8 mouse cellular contexts compared by ENCODE assay signal in the genomic region with DNA sequence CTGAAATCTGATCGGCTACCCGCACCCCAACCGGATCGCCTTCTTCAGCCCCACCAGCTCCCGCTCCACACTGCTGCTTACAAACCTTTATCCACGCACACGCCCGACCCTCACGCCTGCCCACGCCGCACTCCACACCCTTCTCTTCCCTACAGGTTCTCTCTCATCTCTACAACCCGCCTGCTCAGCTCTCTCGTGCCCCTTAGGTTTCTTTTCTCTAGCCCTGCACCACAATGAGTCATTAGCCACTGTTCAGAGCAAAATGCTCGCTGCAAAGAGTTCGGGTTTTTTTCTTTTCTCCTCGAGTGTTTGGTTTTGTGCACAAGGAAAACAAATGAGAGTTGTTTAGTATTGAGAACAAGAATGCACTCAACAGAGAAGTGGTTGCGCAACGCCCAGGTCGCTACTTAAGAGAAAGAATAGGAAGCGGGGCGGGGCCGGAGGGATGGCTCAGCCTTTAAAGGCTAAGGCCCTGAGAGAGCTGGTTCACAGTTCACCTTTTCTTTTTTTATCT. TPM values are rescaled to one million over a fixed set of nuclear protein-coding genes. Genes with fewer than 3 reads are reported as not detected.
DNase-seq lines count a peak whose midpoint lies in the region; ATAC-seq and TF ChIP-seq lines count a peak whose summit lies in the region.

No protein-coding gene starts in this region.

- under 1% methylated on average over 22 of the region's 22 CpGs for WGBS in embryonic facial prominence, embryonic 14.5 days
- under 1% methylated on average over 22 of the region's 22 CpGs for WGBS in heart, embryonic 16.5 days
- WGBS in macrophage (ENCODE audit: missing documents), result under 1% methylated on average over 22 of the region's 22 CpGs

- H3K79me2 ChIP-seq in macrophage (ENCODE audit: inconsistent target), result no peaks in the 10 kb centered on the region

- in situ Hi-C loops in Patski (cut with MboI; ENCODE audit: low pct_unique_long_range_greater_than_20kb), result loop anchor here (5.0 to 25.0 kb wide), 4 partner anchors 41 to 694 kb away; partner anchors contain the start of genes Clec2d and Gabarapl1

- no peak for TF ChIP-seq CTCF in Patski (IDR thresholded peaks at IDR 0.05)

- peak overlapping the region; percentile 62 for H3K4me2 ChIP-seq in embryonic facial prominence, embryonic 14.5 days (ENCODE audit: low read depth, low read length)
- H3K4me2 ChIP-seq in heart, embryonic 16.5 days (ENCODE audit: low read depth, low read length), result peak overlapping the region; percentile 58

- H3K4me1 ChIP-seq in embryonic facial prominence, embryonic 14.5 days (ENCODE audit: control insufficient read depth, insufficient read depth, low read length), result peaks cover 6% of the 10 kb centered on the region; the same call in 1 of the 2 replicates
- peaks cover 11% of the 10 kb centered on the region for H3K4me1 ChIP-seq in heart, embryonic 16.5 days (ENCODE audit: control insufficient read depth, insufficient read depth, low read length)

- peak; percentile 17 for ATAC-seq in Patski
- ATAC-seq in embryonic facial prominence, embryonic 14.5 days (ENCODE audit: low read depth), result peak; percentile 38
- peak; percentile 15 for ATAC-seq in heart, embryonic 16.5 days (replicated peaks; ENCODE audit: extremely low read depth, insufficient read depth, low FRiP score)

- peak overlapping the region; percentile 97 for H3K27ac ChIP-seq in embryonic facial prominence, embryonic 14.5 days (replicated peaks; ENCODE audit: low read depth, low read length)
- peak overlapping the region; percentile 95 for H3K27ac ChIP-seq in heart, embryonic 16.5 days (ENCODE audit: low read length)
- peak overlapping the region; percentile 91 for H3K27ac ChIP-seq in macrophage

- peak; percentile 82 for DNase-seq in CD4-positive, CD25-positive, alpha-beta regulatory T cell, adult 2 months (ENCODE audit: low read depth, low spot score)
- DNase-seq in Patski (ENCODE audit: low read depth, low spot score), result no peak
- peak; percentile 91 for DNase-seq in embryonic facial prominence, embryonic 14.5 days (ENCODE audit: low spot score)
- DNase-seq in kidney, postnatal 14 days, result peak; percentile 80
- DNase-seq in right cerebral cortex, postnatal 25 days, result peak; percentile 44
- no peak for DNase-seq in frontal cortex, postnatal 14 days (ENCODE audit: low spot score in 2 of 2)

- H3K9ac ChIP-seq in embryonic facial prominence, embryonic 14.5 days (ENCODE audit: low read depth, low read length), result peak overlapping the region; percentile 83
- H3K9ac ChIP-seq in heart, embryonic 16.5 days (ENCODE audit: low read length), result peak overlapping the region; percentile 90

- peak overlapping the region; percentile 78 for H3K4me3 ChIP-seq in embryonic facial prominence, embryonic 14.5 days (ENCODE audit: low read depth, low read length)
- H3K4me3 ChIP-seq in heart, embryonic 16.5 days (ENCODE audit: low read length), result peak overlapping the region; percentile 76
- peak overlapping the region; percentile 75 for H3K4me3 ChIP-seq in macrophage (ENCODE audit: inconsistent target)

- no peaks in the 10 kb centered on the region for H3K27me3 ChIP-seq in Patski
- no peaks in the 10 kb centered on the region for H3K27me3 ChIP-seq in embryonic facial prominence, embryonic 14.5 days (replicated peaks; ENCODE audit: control insufficient read depth, insufficient read depth, low read length)
- H3K27me3 ChIP-seq in heart, embryonic 16.5 days (ENCODE audit: control insufficient read depth, insufficient read depth, low read length), result no peaks in the 10 kb centered on the region

- POLR2A ChIA-PET in Patski (lab: Charles Lee), result interaction anchor here (0.6 kb wide), 2 partner anchors 31 to 61 kb away, joined by 3 read pairs; no protein-coding TSS in a partner anchor

- CTCF ChIA-PET in Patski (lab: Charles Lee), result interaction anchor here (0.6 to 1.4 kb wide), 3 partner anchors 37 to 410 kb away, joined by 3 to 4 read pairs (median 3); no protein-coding TSS in a partner anchor

- H3K9me3 ChIP-seq in embryonic facial prominence, embryonic 14.5 days (ENCODE audit: control insufficient read depth, low read length), result no peaks in the 10 kb centered on the region
- no peaks in the 10 kb centered on the region for H3K9me3 ChIP-seq in heart, embryonic 16.5 days (replicated peaks; ENCODE audit: control insufficient read depth, low read length)

- no peaks in the 10 kb centered on the region for H3K36me3 ChIP-seq in embryonic facial prominence, embryonic 14.5 days (ENCODE audit: control insufficient read depth, insufficient read depth, low read length)
- H3K36me3 ChIP-seq in heart, embryonic 16.5 days (ENCODE audit: control insufficient read depth, insufficient read depth), result no peaks in the 10 kb centered on the region
- no peaks in the 10 kb centered on the region for H3K36me3 ChIP-seq in macrophage (ENCODE audit: inconsistent target)

RNA-seq across cellular contexts. Expression of gene Klrb1b, which starts 17.4 kb away (rescaled TPM):
- polyA plus RNA-seq in Patski (2021), result not detected
- polyA plus RNA-seq in embryonic facial prominence, embryonic 14.5 days (2014; fragmentation: Nextera tagmentation; extraction: Ambion mirVana), result 0.39 TPM in 1 of 2 replicates, not detected in the other
- 0.17 and 0.49 TPM in 2 replicates for polyA plus RNA-seq in heart, embryonic 16.5 days (2015; fragmentation: Nextera tagmentation; extraction: Ambion mirVana)
- not detected for total RNA-seq in macrophage (2018; cell fraction: chromatin; rRNA removed)
- under 1 TPM in 3 of 26 experiments, not detected in 23; 0.05 to 0.19 (median 0.05) TPM for total RNA-seq in macrophage (2018; cell fraction: cytosol; rRNA removed)
- total RNA-seq in macrophage (2018; cell fraction: nucleus; rRNA removed), result not detected
- 0.24 TPM in 1 of 3 replicates, not detected in the others for polyA plus RNA-seq in macrophage (2018)

RNA-seq across cellular contexts. Expression of gene Gm44511, which starts 17.4 kb away (rescaled TPM):
- polyA plus RNA-seq in Patski (2021), result not detected
- 0.42 TPM in 1 of 2 replicates, not detected in the other for polyA plus RNA-seq in embryonic facial prominence, embryonic 14.5 days (2014; fragmentation: Nextera tagmentation; extraction: Ambion mirVana)
- 0.26 TPM in 1 of 2 replicates, not detected in the other for polyA plus RNA-seq in heart, embryonic 16.5 days (2015; fragmentation: Nextera tagmentation; extraction: Ambion mirVana)
- not detected for total RNA-seq in macrophage (2018; cell fraction: chromatin; rRNA removed)
- total RNA-seq in macrophage (2018; cell fraction: cytosol; rRNA removed), result not detected
- total RNA-seq in macrophage (2018; cell fraction: nucleus; rRNA removed), result 1 to 10 TPM in 1 of 26 experiments, not detected in 25; 1.8 TPM
- not detected in 3 replicates for polyA plus RNA-seq in macrophage (2018)

RNA-seq across cellular contexts. Expression of gene Clec2i, which starts 43.9 kb away (rescaled TPM):
- not detected for polyA plus RNA-seq in Patski (2021)
- not detected in 2 replicates for polyA plus RNA-seq in embryonic facial prominence, embryonic 14.5 days (2014; fragmentation: Nextera tagmentation; extraction: Ambion mirVana)
- polyA plus RNA-seq in heart, embryonic 16.5 days (2015; fragmentation: Nextera tagmentation; extraction: Ambion mirVana), result 0.29 and 1.2 TPM in 2 replicates
- total RNA-seq in macrophage (2018; cell fraction: chromatin; rRNA removed), result 1 to 10 TPM in 22 of 26 experiments, under 1 TPM in 4; 0.40 to 9.4 (median 3.6) TPM
- 1 to 10 TPM; 1.3 to 8.4 (median 5.8) TPM for total RNA-seq in macrophage (2018; cell fraction: cytosol; rRNA removed)
- 10 to 100 TPM in 9 of 26 experiments, 1 to 10 TPM in 16, under 1 TPM in 1; 0.79 to 19.6 (median 7.8) TPM for total RNA-seq in macrophage (2018; cell fraction: nucleus; rRNA removed)
- polyA plus RNA-seq in macrophage (2018), result 4.1 to 7.2 TPM (median 5.9 TPM) in 3 replicates

RNA-seq across cellular contexts. Expression of gene BC035044, which starts 47.4 kb away (rescaled TPM):
- polyA plus RNA-seq in Patski (2021) (not detected), macrophage (2018) (0.64 to 4.3 TPM (median 0.99 TPM) in 3 replicates)
- polyA plus RNA-seq in embryonic facial prominence, embryonic 14.5 days (2014; fragmentation: Nextera tagmentation; extraction: Ambion mirVana), result 0.56 and 1.1 TPM in 2 replicates
- polyA plus RNA-seq in heart, embryonic 16.5 days (2015; fragmentation: Nextera tagmentation; extraction: Ambion mirVana), result 1.7 and 5.3 TPM in 2 replicates
- total RNA-seq in macrophage (2018; cell fraction: chromatin; rRNA removed), result 10 to 100 TPM in 1 of 26 experiments, 1 to 10 TPM in 13, under 1 TPM in 6, not detected in 6; 0.52 to 10.2 (median 1.8) TPM
- total RNA-seq in macrophage (2018; cell fraction: cytosol; rRNA removed), result 1 to 10 TPM in 16 of 26 experiments, under 1 TPM in 10; 0.56 to 3.7 (median 1.2) TPM
- 1 to 10 TPM in 20 of 26 experiments, under 1 TPM in 4, not detected in 2; 0.40 to 7.4 (median 2.0) TPM for total RNA-seq in macrophage (2018; cell fraction: nucleus; rRNA removed)

RNA-seq across cellular contexts. Expression of gene Klrb1c, which starts 54.5 kb away (rescaled TPM):
- not detected for polyA plus RNA-seq in Patski (2021)
- 0.14 TPM in 1 of 2 replicates, not detected in the other for polyA plus RNA-seq in embryonic facial prominence, embryonic 14.5 days (2014; fragmentation: Nextera tagmentation; extraction: Ambion mirVana)
- polyA plus RNA-seq in heart, embryonic 16.5 days (2015; fragmentation: Nextera tagmentation; extraction: Ambion mirVana), result 0.16 and 0.39 TPM in 2 replicates
- total RNA-seq in macrophage (2018; cell fraction: chromatin; rRNA removed), result not detected
- not detected for total RNA-seq in macrophage (2018; cell fraction: cytosol; rRNA removed)
- total RNA-seq in macrophage (2018; cell fraction: nucleus; rRNA removed), result not detected
- polyA plus RNA-seq in macrophage (2018), result 0.22 TPM in 1 of 3 replicates, not detected in the others

Comparison
In these comparisons a context has a peak if more than half of its experiments do, and no peak if none do; other contexts are left out.
1. DNase-seq: peak in CD4-positive, CD25-positive, alpha-beta regulatory T cell, adult 2 months (single experiment), embryonic facial prominence, embryonic 14.5 days (single experiment), kidney, postnatal 14 days (single experiment) and right cerebral cortex, postnatal 25 days (single experiment); none in Patski (single experiment) and frontal cortex, postnatal 14 days (0 of 2).
2. Peak in every context shown above with its lines, with median percentiles within 50 percentile points of each other: ATAC-seq, H3K27ac ChIP-seq and H3K4me3 ChIP-seq.